Mouse (Mus musculus): Measurements from ENCODE around the gene Dapp1. TPM values are rescaled to one million over a fixed set of nuclear protein-coding genes. Genes with fewer than 3 reads are reported as not detected.
"Not testable (repeated sequence)": the region's sequence is repeated elsewhere in the genome, so short reads cannot be mapped to it uniquely, and the experiment has no call there.

Gene Dapp1
- total RNA-seq, 4 experiments from 2014 or later = 1.2 to 2.4 (median 1.9) TPM

GRCm38 (mm10) chr3:137919398-137919797 lies 61.9 kb downstream of the Dapp1 start:
- no peak for DNase-seq (ENCODE audit: low spot score in 2 of 2)

GRCm38 (mm10) chr3:137918932-137919311 lies 62.4 kb downstream of the Dapp1 start:
- no peak for DNase-seq (ENCODE audit: low spot score in 2 of 2)

GRCm38 (mm10) chr3:137918172-137918931 lies 63.0 kb downstream of the Dapp1 start, which contains the start of gene Lamtor3:
Gene Lamtor3 (plus strand): TSS chr3:137918506.
- peak; percentile 65 to 79 for DNase-seq (ENCODE audit: low spot score in 2 of 2)

- DNase-seq (ENCODE audit: low spot score in 2 of 2) = no peak
Observed at GRCm38 (mm10) chr3:137917694-137918171, 63.6 kb downstream of the Dapp1 start.

GRCm38 (mm10) chr3:137914567-137914966 lies 66.8 kb downstream of the Dapp1 start:
- DNase-seq (ENCODE audit: low spot score in 2 of 2) = not testable (repeated sequence)

GRCm38 (mm10) chr3:137913093-137913492 lies 68.3 kb downstream of the Dapp1 start:
- DNase-seq (ENCODE audit: low spot score in 2 of 2) = no peak

- no peak for DNase-seq (ENCODE audit: low spot score in 2 of 2)
Observed at GRCm38 (mm10) chr3:137900149-137900548, 81.2 kb downstream of the Dapp1 start.

- no peak for DNase-seq (ENCODE audit: low spot score in 2 of 2)
Observed at GRCm38 (mm10) chr3:137897685-137898084, 83.7 kb downstream of the Dapp1 start.

- DNase-seq (ENCODE audit: low spot score in 2 of 2) = no peak
Observed at GRCm38 (mm10) chr3:137896867-137897266, 84.5 kb downstream of the Dapp1 start.

- DNase-seq (ENCODE audit: low spot score in 2 of 2) = no peak
Observed at GRCm38 (mm10) chr3:137896386-137896785, 85.0 kb downstream of the Dapp1 start.

GRCm38 (mm10) chr3:137895196-137895595 lies 86.1 kb downstream of the Dapp1 start:
- no peak for DNase-seq (ENCODE audit: low spot score in 2 of 2)

- no peak for DNase-seq (ENCODE audit: low spot score in 2 of 2)
Observed at GRCm38 (mm10) chr3:137893789-137894188, 87.6 kb downstream of the Dapp1 start.

GRCm38 (mm10) chr3:137892118-137892517 lies 89.2 kb downstream of the Dapp1 start:
- no peak for DNase-seq (ENCODE audit: low spot score in 2 of 2)

- no peak for DNase-seq (ENCODE audit: low spot score in 2 of 2)
Observed at GRCm38 (mm10) chr3:137891089-137891488, 90.3 kb downstream of the Dapp1 start.

GRCm38 (mm10) chr3:137887961-137888360 lies 93.4 kb downstream of the Dapp1 start:
- DNase-seq (ENCODE audit: low spot score in 2 of 2) = no peak

- no peak for DNase-seq (ENCODE audit: low spot score in 2 of 2)
Observed at GRCm38 (mm10) chr3:137881093-137881492, 100.3 kb downstream of the Dapp1 start.

Other genes with a start within 250 kb of the Dapp1 start
- 10 to 100 TPM; 70.3 to 85.0 (median 79.7) TPM for gene H2afz, start 117.1 kb downstream of the Dapp1 start, total RNA-seq (2022)
- 1 to 10 TPM; 5.1 to 9.1 (median 7.7) TPM for gene Dnajb14, start 113.9 kb downstream of the Dapp1 start, total RNA-seq (2022)
- 10 to 100 TPM; 46.7 to 51.7 (median 50.5) TPM for gene Lamtor3, start 63.0 kb downstream of the Dapp1 start, total RNA-seq (2022)
- gene 1110002E22Rik, start 83.5 kb upstream of the Dapp1 start, total RNA-seq (2022) = 100 to 1,000 TPM in 1 of 4 experiments, 10 to 100 TPM in 3; 52.7 to 126 (median 95.8) TPM
- gene Gm5105, start 85.8 kb upstream of the Dapp1 start, total RNA-seq (2022) = 1 to 10 TPM in 2 of 4 experiments, under 1 TPM in 2; 0.72 to 1.8 (median 1.2) TPM
- gene Trmt10a, start 161.9 kb upstream of the Dapp1 start, total RNA-seq (2022) = 1 to 10 TPM in 3 of 4 experiments, under 1 TPM in 1; 0.80 to 2.5 (median 2.1) TPM
- gene Mttp, start 163.4 kb upstream of the Dapp1 start, total RNA-seq (2022) = 1 to 10 TPM; 1.3 to 2.5 (median 1.5) TPM
- not detected for gene 4930579F01Rik, start 212.3 kb upstream of the Dapp1 start, total RNA-seq (2022)
- gene Adh7, start 236.2 kb upstream of the Dapp1 start, total RNA-seq (2022) = under 1 TPM; 0.12 to 0.88 (median 0.37) TPM

Data from gastrocnemius, adult 8-10 months (tissue).